ENCODE assay signal across 8 mouse cellular contexts in the genomic region with DNA sequence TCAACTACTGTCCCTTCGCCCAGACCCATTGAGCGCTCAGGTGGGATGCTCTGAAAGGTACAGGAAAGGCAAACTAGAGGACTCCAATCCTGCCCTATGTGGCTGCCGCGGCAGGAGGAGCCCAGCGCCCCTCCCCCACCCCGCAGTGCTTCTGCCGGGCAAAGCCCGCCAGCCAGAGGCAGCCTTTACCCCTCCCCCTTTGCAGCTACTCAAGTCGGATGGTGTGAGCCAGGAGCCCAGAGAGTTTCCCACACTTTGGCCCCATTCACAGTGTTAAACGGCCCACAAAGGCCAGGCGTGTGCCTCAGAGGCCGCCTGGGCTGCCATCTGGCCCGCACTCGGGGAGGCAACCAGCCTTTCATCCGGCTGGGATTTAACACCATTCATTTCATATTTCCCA. TPM values are rescaled to one million over a fixed set of nuclear protein-coding genes. Genes with fewer than 3 reads are reported as not detected.
DNase-seq lines count a peak whose midpoint lies in the region; ATAC-seq and TF ChIP-seq lines count a peak whose summit lies in the region.
"Had no signal": no experiment of that assay in that cellular context is flagged by ENCODE, and none has a peak within 500 bp of the region (broad histone marks: within the 10 kb centered on the region; RNA-seq: fewer than 3 reads in every experiment).

No protein-coding gene starts in this region.

- peak overlapping the region; percentile 30 for H3K4me2 ChIP-seq in limb, embryonic 14.5 days (replicated peaks; ENCODE audit: low read depth, low read length, severe bottlenecking)

- H3K4me1 ChIP-seq in limb, embryonic 14.5 days (ENCODE audit: control insufficient read depth, insufficient read depth, low read length) = peaks cover 31% of the 10 kb centered on the region

- no peaks in the 10 kb centered on the region for H3K9me3 ChIP-seq in limb, embryonic 14.5 days (ENCODE audit: control insufficient read depth, low read length)

- WGBS in limb, embryonic 14.5 days = under 1% methylated on average over 13 of the region's 15 CpGs

- no peak overlapping the region for H3K27ac ChIP-seq in limb, embryonic 14.5 days (replicated peaks; ENCODE audit: low read depth, low read length)

- H3K4me3 ChIP-seq in limb, embryonic 14.5 days (replicated peaks; ENCODE audit: low read length) = no peak overlapping the region; the same call in 1 of the 2 replicates
- H3K4me3 ChIP-seq: megakaryocyte, embryonic 14.5 days had no signal

- H3K27me3 ChIP-seq in limb, embryonic 14.5 days (ENCODE audit: control insufficient read depth, insufficient read depth, low read length) = peaks cover 63% of the 10 kb centered on the region

- DNase-seq in lung, postnatal 10 days = peak; percentile 47
- no peak for DNase-seq in lung, postnatal 36 days
- peak; percentile 87 to 91 for DNase-seq in cerebellum, postnatal 10 days
- DNase-seq in forelimb bud, embryonic 11.5 days (ENCODE audit: low read depth, low spot score) = peak; percentile 85
- DNase-seq in limb, embryonic 14.5 days (ENCODE audit: low spot score) = peak; percentile 51
- peak; percentile 85 to 90 for DNase-seq in right cerebral cortex, postnatal 10 days (ENCODE audit: low spot score in 2 of 2)
- no peak for DNase-seq in urinary bladder, postnatal 4 days (ENCODE audit: low spot score in 2 of 2)

- no peak for TF ChIP-seq POLR2A in limb, embryonic 14.5 days (IDR thresholded peaks at IDR 0.05; ENCODE audit: borderline replicate concordance, extremely low read depth, insufficient read depth, insufficient read length)

- ATAC-seq in limb, embryonic 14.5 days (ENCODE audit: low FRiP score, low read depth) = peak; percentile 60; the same call in 1 of the 2 replicates

- no peaks in the 10 kb centered on the region for H3K36me3 ChIP-seq in limb, embryonic 14.5 days (ENCODE audit: control insufficient read depth, insufficient read depth, low read length)

- 0 out of 2 replicates have a peak overlapping the region, but pooled peaks have one; percentile 0 for H3K9ac ChIP-seq in limb, embryonic 14.5 days (ENCODE audit: low read depth, low read length, severe bottlenecking)

RNA-seq across cellular contexts. Expression of a gene that starts 2.6 kb away (rescaled TPM):
- polyA plus RNA-seq in limb, embryonic 14.5 days (2012; rRNA removed) = 0.60 and 1.6 TPM in 2 replicates
- 0.30 and 0.77 TPM in 2 replicates for polyA plus RNA-seq in limb, embryonic 14.5 days (2014; fragmentation: Nextera tagmentation; extraction: Ambion mirVana)

RNA-seq across cellular contexts. Expression of a gene that starts 5.8 kb away (rescaled TPM):
- polyA plus RNA-seq in limb, embryonic 14.5 days (2012; rRNA removed) = 76.3 and 86.2 TPM in 2 replicates
- polyA plus RNA-seq in limb, embryonic 14.5 days (2014; fragmentation: Nextera tagmentation; extraction: Ambion mirVana) = 36.9 and 43.9 TPM in 2 replicates

RNA-seq across cellular contexts. Expression of a gene that starts 29.8 kb away (rescaled TPM):
- polyA plus RNA-seq in limb, embryonic 14.5 days (2012; rRNA removed) = 4.1 and 5.8 TPM in 2 replicates
- polyA plus RNA-seq in limb, embryonic 14.5 days (2014; fragmentation: Nextera tagmentation; extraction: Ambion mirVana) = 0.87 and 0.99 TPM in 2 replicates

RNA-seq across cellular contexts. Expression of a gene that starts 59.2 kb away (rescaled TPM):
- 24.3 and 33.6 TPM in 2 replicates for polyA plus RNA-seq in limb, embryonic 14.5 days (2012; rRNA removed)
- polyA plus RNA-seq in limb, embryonic 14.5 days (2014; fragmentation: Nextera tagmentation; extraction: Ambion mirVana) = 48.0 and 51.8 TPM in 2 replicates

Comparison
In these comparisons a context has a peak if more than half of its experiments do, and no peak if none do; other contexts are left out.
1. DNase-seq: peak in lung, postnatal 10 days (single experiment), cerebellum, postnatal 10 days (2 of 2), forelimb bud, embryonic 11.5 days (single experiment), limb, embryonic 14.5 days (single experiment) and right cerebral cortex, postnatal 10 days (2 of 2); none in lung, postnatal 36 days (single experiment) and urinary bladder, postnatal 4 days (0 of 2).